Comparison of ENCODE assay signal across 8 mouse cellular contexts in the genomic region with DNA sequence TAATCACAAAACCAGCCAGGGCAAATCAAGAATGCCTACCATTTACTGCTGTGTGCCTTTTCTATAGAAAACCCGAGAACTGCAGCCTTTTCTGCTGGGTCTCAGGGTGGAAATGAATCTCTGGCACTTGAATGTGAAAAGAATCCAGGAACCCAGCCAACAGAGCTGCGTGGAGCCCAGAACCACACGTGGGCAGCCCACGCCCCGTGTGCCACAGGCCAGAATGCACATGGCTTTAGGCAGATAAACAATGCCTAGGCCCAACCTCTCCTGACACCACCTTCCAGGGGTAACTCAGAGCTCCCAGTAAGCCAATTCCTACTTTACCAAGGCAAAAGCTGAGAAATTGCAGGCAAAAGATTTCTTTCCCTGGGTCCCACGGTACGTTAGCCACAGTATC. TPM values are rescaled to one million over a fixed set of nuclear protein-coding genes. Genes with fewer than 3 reads are reported as not detected.
DNase-seq lines count a peak whose midpoint lies in the region; ATAC-seq lines count a peak whose summit lies in the region.

No protein-coding gene starts in this region.

- no peak overlapping the region for H3K4me2 ChIP-seq in embryonic facial prominence, embryonic 13.5 days
- no peak overlapping the region for H3K4me2 ChIP-seq in heart, embryonic 11.5 days

- H3K9me3 ChIP-seq in embryonic facial prominence, embryonic 13.5 days, result no peaks in the 10 kb centered on the region
- H3K9me3 ChIP-seq in heart, embryonic 11.5 days (replicated peaks; ENCODE audit: control insufficient read depth, low read length), result no peaks in the 10 kb centered on the region

- no peaks in the 10 kb centered on the region for H3K27me3 ChIP-seq in embryonic facial prominence, embryonic 13.5 days
- H3K27me3 ChIP-seq in heart, embryonic 11.5 days (ENCODE audit: control insufficient read depth, insufficient read depth, low read length), result 0 out of 2 replicates have a peak, but pooled peaks cover 4% of the 10 kb centered on the region

- peak; percentile 48 for DNase-seq in kidney, adult 11 months
- no peak for DNase-seq in kidney, postnatal 36 days
- DNase-seq in adipocyte (ENCODE audit: low spot score), result peak; percentile 87
- peak; percentile 47 to 54 for DNase-seq in left cerebral cortex, postnatal 36 days (ENCODE audit: low spot score in 2 of 2)
- DNase-seq in spleen, postnatal 10 days (ENCODE audit: low spot score in 2 of 2), result no peak

- peak overlapping the region; percentile 60 for H3K27ac ChIP-seq in embryonic facial prominence, embryonic 13.5 days
- H3K27ac ChIP-seq in heart, embryonic 11.5 days (ENCODE audit: low read depth, low read length), result no peak overlapping the region

- H3K4me1 ChIP-seq in embryonic facial prominence, embryonic 13.5 days, result peaks cover 21% of the 10 kb centered on the region
- no peaks in the 10 kb centered on the region for H3K4me1 ChIP-seq in heart, embryonic 11.5 days (ENCODE audit: control insufficient read depth, insufficient read depth, low read length)

- intact Hi-C loops in left cerebral cortex, postnatal 36 days (cut with DNase I), result no loop called here

- H3K9ac ChIP-seq in embryonic facial prominence, embryonic 13.5 days, result peak overlapping the region; percentile 7; the same call in 1 of the 2 replicates
- H3K9ac ChIP-seq in heart, embryonic 11.5 days (ENCODE audit: low read depth, low read length), result no peak overlapping the region

- 0 out of 2 replicates have a peak, but pooled peaks cover 3% of the 10 kb centered on the region for H3K36me3 ChIP-seq in embryonic facial prominence, embryonic 13.5 days
- no peaks in the 10 kb centered on the region for H3K36me3 ChIP-seq in heart, embryonic 11.5 days (ENCODE audit: control insufficient read depth, insufficient read depth, low read length)

- no peak overlapping the region for H3K4me3 ChIP-seq in embryonic facial prominence, embryonic 13.5 days
- no peak overlapping the region for H3K4me3 ChIP-seq in heart, embryonic 11.5 days (ENCODE audit: low read depth, low read length)

- no peak for ATAC-seq in embryonic facial prominence, embryonic 13.5 days (ENCODE audit: insufficient number of reproducible peaks, insufficient read depth, low FRiP score, low TSS enrichment, low read depth)
- ATAC-seq in heart, embryonic 11.5 days (replicated peaks; ENCODE audit: insufficient number of reproducible peaks, low FRiP score, low TSS enrichment), result no peak
- no peak for ATAC-seq in activated CD4-positive, CD25-positive, alpha-beta regulatory T cell, adult 4 months

- 56% methylated on average over 7 of the region's 7 CpGs for WGBS in embryonic facial prominence, embryonic 13.5 days
- 81% methylated on average over 7 of the region's 7 CpGs for WGBS in heart, embryonic 11.5 days (ENCODE audit: insufficient replicate concordance)

RNA-seq across cellular contexts. Expression of a gene that starts 5.7 kb away (rescaled TPM):
- 4.3 TPM in 2 replicates for polyA plus RNA-seq in embryonic facial prominence, embryonic 13.5 days (2015; fragmentation: Nextera tagmentation; extraction: Ambion mirVana)
- 10 to 100 TPM; 45.7 to 53.7 TPM for total RNA-seq in left cerebral cortex, postnatal 36 days (2021)
- 1.3 and 1.5 TPM in 2 replicates for polyA plus RNA-seq in heart, embryonic 11.5 days (2014; fragmentation: Nextera tagmentation; extraction: Ambion mirVana)
- polyA plus RNA-seq in activated CD4-positive, CD25-positive, alpha-beta regulatory T cell, adult 4 months (2017; shearing (Covaris generic)), result under 1 TPM in 1 of 2 experiments, not detected in 1; 0.04 TPM

Comparison
In these comparisons a context has a peak if more than half of its experiments do, and no peak if none do; other contexts are left out.
1. DNase-seq: peak in kidney, adult 11 months (single experiment), adipocyte (single experiment) and left cerebral cortex, postnatal 36 days (2 of 2); none in kidney, postnatal 36 days (0 of 2) and spleen, postnatal 10 days (0 of 2).